Mouse (Mus musculus) midbrain, postnatal 0 days (tissue): Measurements from ENCODE around the gene Tbc1d10c. TPM values are rescaled to one million over a fixed set of nuclear protein-coding genes. Genes with fewer than 3 reads are reported as not detected.

Source experiments
- ATAC-seq: fragments of 200-750 bp; cut with Nextera tagmentation; 2 replicates; pipeline ENCODE4 v1.8.0; 2017; ENCODE audit warnings: moderate number of reproducible peaks, mild to moderate bottlenecking, moderate TSS enrichment, moderate library complexity; ENCODE audit not compliant: low FRiP score
- DNase-seq: peaks from one replicate; pipeline ENCODE4 v3.0.0-alpha.2; 2015; ENCODE audit warnings: low spot score
- H3K27ac ChIP-seq: fragments of 300-500 bp; sonication (generic); 2 replicates; pipeline ENCODE4 v1.5.1; 2014; ENCODE audit warnings: low read depth, mild to moderate bottlenecking, low read length, mixed read lengths
- H3K27me3 ChIP-seq: fragments of 300-500 bp; sonication (generic); 2 replicates; pipeline ENCODE4 v1.6.1; 2014; ENCODE audit warnings: low read length, control low read depth, mixed read lengths; ENCODE audit not compliant: insufficient read depth
- H3K36me3 ChIP-seq: fragments of 300-500 bp; sonication (generic); 2 replicates; pipeline ENCODE4 v1.6.1; 2014; ENCODE audit warnings: low read length, control low read depth, mixed read lengths; ENCODE audit not compliant: insufficient read depth
- H3K4me1 ChIP-seq: fragments of 300-500 bp; sonication (generic); 2 replicates; pipeline ENCODE4 v1.6.1; 2014; ENCODE audit warnings: mild to moderate bottlenecking, control low read depth, antibody characterized with exemption, low read length, mixed read lengths; ENCODE audit not compliant: insufficient read depth
- H3K4me2 ChIP-seq: fragments of 300-500 bp; sonication (generic); 2 replicates; pipeline ENCODE4 v1.6.1; 2014; ENCODE audit warnings: low read depth, mild to moderate bottlenecking, low read length, mixed read lengths; ENCODE audit not compliant: poor library complexity, severe bottlenecking
- H3K4me3 ChIP-seq: fragments of 300-500 bp; sonication (generic); 2 replicates; pipeline ENCODE4 v1.5.1; 2014; ENCODE audit warnings: low read depth, mild to moderate bottlenecking, low read length, moderate library complexity
- H3K9ac ChIP-seq: fragments of 300-500 bp; sonication (generic); replicated peaks from 2 replicates; pipeline ENCODE4 v1.6.1; 2014; ENCODE audit warnings: mild to moderate bottlenecking, low read length, moderate library complexity, mixed read lengths; ENCODE audit not compliant: poor library complexity, severe bottlenecking
- H3K9me3 ChIP-seq: fragments of 300-500 bp; sonication (generic); 2 replicates; pipeline ENCODE4 v1.6.1; 2016; ENCODE audit warnings: low read length, control low read depth
- CTCF ChIP-seq: IDR thresholded peaks from 2 replicates; pipeline ENCODE4 v1.5.1; 2016; ENCODE audit warnings: antibody characterized with exemption, mild to moderate bottlenecking
- WGBS: fragments of 180-500 bp; shearing (Covaris S2); extraction: QIAGEN DNeasy Blood & Tissue Kit; methylation state at CpG from one replicate; pipeline ENCODE4 v1.1.7; 2014; 5-methylcytosine and 5-hydroxymethylcytosine counted together
- polyA plus RNA-seq: library from polyadenylated mRNA; unstranded; fragments of >200 nt; fragmentation: Nextera tagmentation; extraction: Ambion mirVana; gene quantifications from 2 replicates; pipeline ENCODE4 v1.2.1, GENCODE M21; 2015
- total RNA-seq: library from RNA; depleted of rRNA; stranded (reverse); fragments of >200 nt; gene quantifications from 2 replicates; pipeline ENCODE4 v1.2.3, GENCODE M21; 2014

The Tbc1d10c gene
- total and polyA plus RNA-seq, 2 experiments from 2014 or later: 0.49 to 1.2 TPM

GRCm38 (mm10) chr19:4218784-4219183, 27.7 kb upstream of the Tbc1d10c start:
- no peak overlapping the region for H3K4me2 ChIP-seq
- H3K9me3 ChIP-seq: no peaks in the 10 kb centered on the region
- no peak overlapping the region for H3K4me3 ChIP-seq
- ATAC-seq (no peak), DNase-seq (no peak)
- TF ChIP-seq CTCF: no peak
- H3K9ac ChIP-seq: no peak overlapping the region
- no peak overlapping the region for H3K27ac ChIP-seq
- 83% methylated on average over 1 of the region's 1 CpGs for WGBS
- H3K27me3 ChIP-seq: peaks cover 22% of the 10 kb centered on the region
- peaks cover 7% of the 10 kb centered on the region; the same call in 1 of the 2 replicates for H3K4me1 ChIP-seq
- H3K36me3 ChIP-seq: no peaks in the 10 kb centered on the region

DNA sequence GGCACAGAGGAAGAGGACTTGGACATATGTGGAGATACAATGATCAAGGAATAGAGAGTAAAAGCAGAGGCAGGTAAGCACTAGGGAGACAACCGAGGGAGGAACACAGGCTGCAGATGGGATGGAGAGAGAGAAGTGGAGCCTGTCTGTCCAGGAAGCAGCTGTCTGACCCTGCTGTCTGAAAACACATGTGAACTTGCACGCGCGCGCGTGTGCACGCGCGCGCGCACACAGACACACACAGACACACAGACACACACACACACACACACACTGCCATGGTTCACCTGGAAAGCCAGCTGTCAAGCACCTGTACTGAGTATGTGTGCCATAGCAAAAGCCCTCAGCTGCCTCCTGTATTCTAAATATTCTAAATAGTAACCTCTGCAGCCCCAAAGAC, 27.2 kb upstream of the Tbc1d10c start:
- Histone ChIP-seq H3K9me3 (no peaks in the 10 kb centered on the region), H3K36me3 (no peaks in the 10 kb centered on the region), H3K27me3 (peaks cover 27% of the 10 kb centered on the region), H3K27ac (no peak overlapping the region), H3K9ac (no peak overlapping the region), H3K4me3 (no peak overlapping the region), H3K4me2 (no peak overlapping the region), H3K4me1 (peaks cover 7% of the 10 kb centered on the region; the same call in 1 of the 2 replicates)
- WGBS: 89% methylated on average over 11 of the region's 11 CpGs
- ATAC-seq (no peak), DNase-seq (no peak)
- TF ChIP-seq CTCF: no peak

- Histone ChIP-seq H3K27me3 (peaks cover 32% of the 10 kb centered on the region), H3K4me1 (peaks cover 7% of the 10 kb centered on the region; the same call in 1 of the 2 replicates), H3K9me3 (no peaks in the 10 kb centered on the region), H3K4me2 (no peak overlapping the region), H3K27ac (no peak overlapping the region), H3K36me3 (no peaks in the 10 kb centered on the region), H3K9ac (no peak overlapping the region), H3K4me3 (no peak overlapping the region)
- 42% methylated on average over 3 of the region's 3 CpGs for WGBS
- no peak for TF ChIP-seq CTCF
- ATAC-seq (no peak), DNase-seq (no peak)
Observed at GRCm38 (mm10) chr19:4217855-4218254, 26.8 kb upstream of the Tbc1d10c start.

GRCm38 (mm10) chr19:4217140-4217539, 26.1 kb upstream of the Tbc1d10c start:
- H3K4me2 ChIP-seq: no peak overlapping the region
- H3K27me3 ChIP-seq: peaks cover 35% of the 10 kb centered on the region
- peaks cover 7% of the 10 kb centered on the region; the same call in 1 of the 2 replicates for H3K4me1 ChIP-seq
- no peaks in the 10 kb centered on the region for H3K9me3 ChIP-seq
- no peak overlapping the region for H3K4me3 ChIP-seq
- 16% methylated on average over 5 of the region's 5 CpGs for WGBS
- no peak overlapping the region for H3K27ac ChIP-seq
- no peak for DNase-seq
- H3K36me3 ChIP-seq: no peaks in the 10 kb centered on the region
- no peak for TF ChIP-seq CTCF
- ATAC-seq: no peak
- H3K9ac ChIP-seq: no peak overlapping the region

DNA sequence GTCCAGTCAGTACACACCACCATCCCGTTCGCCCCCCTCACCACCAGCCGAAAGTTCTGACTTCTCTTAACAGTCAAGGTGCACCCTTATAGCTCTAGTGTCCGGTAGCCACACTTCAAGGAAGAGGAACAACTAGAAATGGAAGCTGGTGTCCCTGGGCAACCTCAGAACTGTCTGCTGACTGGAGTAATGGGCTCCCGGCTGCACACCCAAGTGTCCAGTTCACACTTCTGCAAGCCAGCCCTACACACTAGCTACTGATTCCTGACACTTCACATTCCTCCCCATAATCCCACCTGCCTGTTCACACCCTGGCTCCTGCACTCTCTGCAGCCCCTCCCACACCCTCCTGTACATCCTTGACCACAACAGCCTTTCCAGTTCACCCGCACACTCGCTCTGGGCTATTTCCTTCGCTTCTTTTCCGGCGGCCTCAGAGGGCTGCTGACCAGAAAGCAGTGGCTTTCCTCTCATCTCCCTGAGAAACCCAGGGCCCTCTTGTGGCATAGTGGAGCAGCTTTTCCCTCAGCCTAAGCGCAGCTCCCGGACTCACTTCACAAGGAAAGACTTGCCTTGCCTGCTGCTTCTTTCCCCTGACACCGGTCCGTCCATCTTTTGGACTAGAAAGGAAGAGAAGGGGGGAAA, 25.1 kb upstream of the Tbc1d10c start:
- WGBS: 20% methylated on average over 14 of the region's 14 CpGs
- peaks cover 7% of the 10 kb centered on the region; the same call in 1 of the 2 replicates for H3K4me1 ChIP-seq
- no peaks in the 10 kb centered on the region for H3K36me3 ChIP-seq
- no peak for ATAC-seq
- peak; percentile 65 for DNase-seq
- peak; percentile 72 for TF ChIP-seq CTCF
- no peak overlapping the region for H3K9ac ChIP-seq
- H3K27me3 ChIP-seq: peaks cover 44% of the 10 kb centered on the region
- H3K9me3 ChIP-seq: no peaks in the 10 kb centered on the region
- H3K4me3 ChIP-seq: 0 out of 2 replicates have a peak overlapping the region, but pooled peaks have one; percentile 2
- no peak overlapping the region for H3K27ac ChIP-seq
- H3K4me2 ChIP-seq: peak overlapping the region; percentile 9; the same call in 1 of the 2 replicates

DNA sequence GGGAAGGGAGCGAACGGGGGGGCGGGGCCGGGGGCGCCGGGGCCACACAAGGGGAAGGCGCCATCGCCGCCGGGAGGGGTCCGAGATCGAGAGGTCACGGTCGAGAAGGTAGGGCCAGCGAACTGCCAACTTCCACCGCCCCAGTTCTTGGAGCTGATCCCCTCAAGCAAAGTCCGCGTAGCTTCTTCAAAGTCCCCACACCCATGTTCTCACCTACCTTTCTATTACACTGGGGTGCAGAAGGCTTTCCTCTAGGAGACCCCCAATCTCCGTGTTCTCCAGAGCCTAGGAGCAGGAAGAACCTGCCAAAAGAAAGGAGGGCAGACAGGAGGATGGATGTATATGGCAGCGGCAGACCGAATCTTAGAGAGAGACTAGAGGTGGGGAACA, 24.4 kb upstream of the Tbc1d10c start:
- Histone ChIP-seq H3K9me3 (no peaks in the 10 kb centered on the region), H3K4me2 (peak overlapping the region; percentile 91), H3K4me3 (peak overlapping the region; percentile 39), H3K9ac (peak overlapping the region; percentile 59), H3K27me3 (peaks cover 44% of the 10 kb centered on the region), H3K36me3 (no peaks in the 10 kb centered on the region), H3K4me1 (peaks cover 7% of the 10 kb centered on the region; the same call in 1 of the 2 replicates), H3K27ac (no peak overlapping the region)
- DNase-seq (no peak), ATAC-seq (no peak)
- TF ChIP-seq CTCF: no peak
- WGBS: 7% methylated on average over 13 of the region's 21 CpGs
